Mouse (Mus musculus): ENCODE results near the gene Grin2a. TPM values are rescaled to one million over a fixed set of nuclear protein-coding genes. Genes with fewer than 3 reads are reported as not detected.
A peak's percentile ranks its signal among the peaks of the same experiment; 100 is the strongest.

Grin2a gene
- total and polyA plus RNA-seq, 2 experiments from 2014 or later, result 6.1 to 10.5 TPM

- Histone ChIP-seq H3K36me3 (ENCODE audit: insufficient read depth, low read length) (no peaks in the 10 kb centered on the region), H3K4me1 (ENCODE audit: insufficient read depth, low read length) (no peaks in the 10 kb centered on the region), H3K4me3 (ENCODE audit: low read depth, low read length) (no peak overlapping the region), H3K9me3 (ENCODE audit: low read length) (no peaks in the 10 kb centered on the region), H3K27me3 (ENCODE audit: insufficient read depth, low read length) (no peaks in the 10 kb centered on the region), H3K4me2 (ENCODE audit: low read depth, low read length, poor library complexity, severe bottlenecking) (no peak overlapping the region), H3K27ac (ENCODE audit: low read depth, low read length) (no peak overlapping the region), H3K9ac (replicated peaks; ENCODE audit: low read length, poor library complexity, severe bottlenecking) (no peak overlapping the region)
- WGBS, result 57% methylated on average over 8 of the region's 8 CpGs
- TF ChIP-seq CTCF (IDR thresholded peaks at IDR 0.05), result peak; percentile 45
- DNase-seq (ENCODE audit: low spot score) (peak; percentile 8), ATAC-seq (ENCODE audit: low FRiP score) (no peak)
These were observed 53.9 kb downstream of the Grin2a start for GRCm38 (mm10) chr16:9941306-9941930.

- H3K36me3 ChIP-seq (ENCODE audit: insufficient read depth, low read length), result no peaks in the 10 kb centered on the region
- TF ChIP-seq CTCF (IDR thresholded peaks at IDR 0.05), result no peak
- ATAC-seq (ENCODE audit: low FRiP score), result no peak
These were observed 54.6 kb downstream of the Grin2a start for GRCm38 (mm10) chr16:9940716-9941115.

DNA sequence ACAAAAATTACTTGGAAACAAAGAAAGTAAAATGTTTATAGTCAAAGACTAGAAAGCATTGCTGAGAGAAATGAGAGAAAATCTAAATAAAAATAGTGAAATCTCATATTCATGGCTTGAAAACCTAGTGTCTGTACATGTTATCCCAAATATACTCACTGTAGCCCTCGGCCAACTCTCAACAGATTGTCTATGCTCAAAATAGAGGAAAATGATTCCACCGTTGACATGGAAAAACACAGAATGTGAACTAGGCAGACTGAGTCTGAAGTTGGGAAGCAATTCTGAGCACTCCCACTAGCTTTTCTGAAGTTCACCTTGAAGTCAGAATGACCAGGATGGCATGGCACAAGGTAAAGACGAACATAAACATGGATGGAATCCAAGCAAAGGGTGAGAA lies 84.7 kb downstream of the Grin2a start:
- Histone ChIP-seq H3K27me3 (ENCODE audit: insufficient read depth, low read length) (no peaks in the 10 kb centered on the region), H3K4me3 (ENCODE audit: low read depth, low read length) (no peak overlapping the region), H3K9ac (replicated peaks; ENCODE audit: low read length, poor library complexity, severe bottlenecking) (no peak overlapping the region), H3K4me2 (ENCODE audit: low read depth, low read length, poor library complexity, severe bottlenecking) (no peak overlapping the region), H3K27ac (ENCODE audit: low read depth, low read length) (no peak overlapping the region), H3K36me3 (ENCODE audit: insufficient read depth, low read length) (no peaks in the 10 kb centered on the region), H3K4me1 (ENCODE audit: insufficient read depth, low read length) (no peaks in the 10 kb centered on the region), H3K9me3 (ENCODE audit: low read length) (no peaks in the 10 kb centered on the region)
- DNase-seq (ENCODE audit: low spot score) (no peak), ATAC-seq (ENCODE audit: low FRiP score) (no peak)
- 89% methylated on average over 3 of the region's 3 CpGs for WGBS
- TF ChIP-seq CTCF (IDR thresholded peaks at IDR 0.05), result no peak

More at GRCm38 (mm10) chr16:9940716-9941115, 54.6 kb downstream of the Grin2a start:
- Histone ChIP-seq H3K4me2 (ENCODE audit: low read depth, low read length, poor library complexity, severe bottlenecking) (no peak overlapping the region), H3K4me1 (ENCODE audit: insufficient read depth, low read length) (no peaks in the 10 kb centered on the region), H3K9ac (replicated peaks; ENCODE audit: low read length, poor library complexity, severe bottlenecking) (no peak overlapping the region), H3K4me3 (ENCODE audit: low read depth, low read length) (no peak overlapping the region), H3K27ac (ENCODE audit: low read depth, low read length) (no peak overlapping the region), H3K27me3 (ENCODE audit: insufficient read depth, low read length) (no peaks in the 10 kb centered on the region), H3K9me3 (ENCODE audit: low read length) (no peaks in the 10 kb centered on the region)
- DNase-seq (ENCODE audit: low spot score), result no peak
- 73% methylated on average over 7 of the region's 7 CpGs for WGBS

GRCm38 (mm10) chr16:9909225-9909624 lies 86.1 kb downstream of the Grin2a start:
- WGBS, result 92% methylated on average over 4 of the region's 4 CpGs
- H3K27me3 ChIP-seq (ENCODE audit: insufficient read depth, low read length), result no peaks in the 10 kb centered on the region
- no peak overlapping the region for H3K27ac ChIP-seq (ENCODE audit: low read depth, low read length)
- H3K9me3 ChIP-seq (ENCODE audit: low read length), result no peaks in the 10 kb centered on the region
- no peak overlapping the region for H3K4me2 ChIP-seq (ENCODE audit: low read depth, low read length, poor library complexity, severe bottlenecking)
- no peak for TF ChIP-seq CTCF (IDR thresholded peaks at IDR 0.05)
- no peak for ATAC-seq (ENCODE audit: low FRiP score)
- no peak for DNase-seq (ENCODE audit: low spot score)
- no peak overlapping the region for H3K4me3 ChIP-seq (ENCODE audit: low read depth, low read length)
- H3K9ac ChIP-seq (replicated peaks; ENCODE audit: low read length, poor library complexity, severe bottlenecking), result no peak overlapping the region
- no peaks in the 10 kb centered on the region for H3K36me3 ChIP-seq (ENCODE audit: insufficient read depth, low read length)
- H3K4me1 ChIP-seq (ENCODE audit: insufficient read depth, low read length), result no peaks in the 10 kb centered on the region

DNA sequence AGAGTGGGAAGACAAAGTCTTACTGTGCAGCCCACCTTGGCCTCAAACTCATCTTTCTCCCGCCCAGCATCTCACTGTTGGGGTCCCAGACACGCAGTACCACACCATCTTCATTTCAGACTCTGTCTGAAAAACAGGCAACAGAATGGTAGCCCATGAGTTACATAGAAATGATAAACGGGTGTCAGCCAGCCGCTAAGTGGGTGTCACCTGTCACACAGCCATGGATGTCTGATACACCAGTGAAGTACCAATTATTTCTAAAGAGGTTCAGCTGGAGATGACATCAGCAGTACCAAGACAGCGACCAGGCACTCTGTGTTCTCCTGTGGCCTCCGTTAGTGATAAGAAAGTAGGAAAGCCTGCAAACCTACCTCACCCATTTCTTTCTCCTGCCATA lies 90.9 kb downstream of the Grin2a start:
- DNase-seq (ENCODE audit: low spot score), result no peak
- no peak overlapping the region for H3K4me2 ChIP-seq (ENCODE audit: low read depth, low read length, poor library complexity, severe bottlenecking)
- ATAC-seq (ENCODE audit: low FRiP score), result no peak
- H3K4me1 ChIP-seq (ENCODE audit: insufficient read depth, low read length), result no peaks in the 10 kb centered on the region
- WGBS, result 84% methylated on average over 6 of the region's 6 CpGs
- H3K27ac ChIP-seq (ENCODE audit: low read depth, low read length), result no peak overlapping the region
- no peak overlapping the region for H3K9ac ChIP-seq (replicated peaks; ENCODE audit: low read length, poor library complexity, severe bottlenecking)
- no peaks in the 10 kb centered on the region for H3K36me3 ChIP-seq (ENCODE audit: insufficient read depth, low read length)
- H3K4me3 ChIP-seq (ENCODE audit: low read depth, low read length), result no peak overlapping the region
- no peak for TF ChIP-seq CTCF (IDR thresholded peaks at IDR 0.05)
- no peaks in the 10 kb centered on the region for H3K9me3 ChIP-seq (ENCODE audit: low read length)
- no peaks in the 10 kb centered on the region for H3K27me3 ChIP-seq (ENCODE audit: insufficient read depth, low read length)

GRCm38 (mm10) chr16:9902680-9903463 lies 92.5 kb downstream of the Grin2a start:
- Histone ChIP-seq H3K4me1 (ENCODE audit: insufficient read depth, low read length) (no peaks in the 10 kb centered on the region), H3K9me3 (ENCODE audit: low read length) (no peaks in the 10 kb centered on the region), H3K27me3 (ENCODE audit: insufficient read depth, low read length) (no peaks in the 10 kb centered on the region), H3K4me2 (ENCODE audit: low read depth, low read length, poor library complexity, severe bottlenecking) (no peak overlapping the region), H3K9ac (replicated peaks; ENCODE audit: low read length, poor library complexity, severe bottlenecking) (no peak overlapping the region), H3K4me3 (ENCODE audit: low read depth, low read length) (no peak overlapping the region), H3K36me3 (ENCODE audit: insufficient read depth, low read length) (no peaks in the 10 kb centered on the region), H3K27ac (ENCODE audit: low read depth, low read length) (no peak overlapping the region)
- DNase-seq (ENCODE audit: low spot score) (no peak), ATAC-seq (ENCODE audit: low FRiP score) (no peak)
- WGBS, result 74% methylated on average over 5 of the region's 5 CpGs
- no peak for TF ChIP-seq CTCF (IDR thresholded peaks at IDR 0.05)

Measured in midbrain, postnatal 0 days (tissue).